Mouse (Mus musculus) embryonic facial prominence, embryonic 11.5 days (tissue): ENCODE measurements around the gene Ctdnep1. TPM values are rescaled to one million over a fixed set of nuclear protein-coding genes. Genes with fewer than 3 reads are reported as not detected.

Experiments
- ATAC-seq: fragments of 200-750 bp; cut with Nextera tagmentation; replicated peaks from 2 replicates; pipeline ENCODE4 v1.8.0; 2017; ENCODE audit warnings: low read depth; ENCODE audit not compliant: insufficient number of reproducible peaks, low FRiP score, low TSS enrichment
- DNase-seq: peaks from one replicate; pipeline ENCODE4 v3.0.0-alpha.2; 2015; ENCODE audit warnings: low spot score
- H3K27ac ChIP-seq: fragments of 300-500 bp; sonication (generic); replicated peaks from 2 replicates; pipeline ENCODE4 v1.5.1; 2014; ENCODE audit warnings: mild to moderate bottlenecking, low read depth, low read length, control low read depth
- H3K27me3 ChIP-seq: fragments of 300-500 bp; sonication (generic); 2 replicates; pipeline ENCODE4 v1.6.1; 2014; ENCODE audit warnings: mild to moderate bottlenecking, low read length, moderate library complexity, mixed read lengths; ENCODE audit not compliant: control insufficient read depth, insufficient read depth
- H3K36me3 ChIP-seq: fragments of 300-500 bp; sonication (generic); replicated peaks from 2 replicates; pipeline ENCODE4 v1.6.1; 2014; ENCODE audit warnings: low read depth, mild to moderate bottlenecking, low read length, moderate library complexity, mixed read lengths; ENCODE audit not compliant: control insufficient read depth, insufficient read depth
- H3K4me1 ChIP-seq: fragments of 300-500 bp; sonication (generic); 2 replicates; pipeline ENCODE4 v1.6.1; 2014; ENCODE audit warnings: low read length, mixed read lengths; ENCODE audit not compliant: control insufficient read depth, insufficient read depth
- H3K4me2 ChIP-seq: fragments of 300-500 bp; sonication (generic); 2 replicates; pipeline ENCODE4 v1.6.1; 2014; ENCODE audit warnings: low read depth, mild to moderate bottlenecking, control low read depth, low read length, moderate library complexity
- H3K4me3 ChIP-seq: fragments of 300-500 bp; sonication (generic); 2 replicates; pipeline ENCODE4 v1.5.1; 2014; ENCODE audit warnings: low read depth, low read length, control low read depth
- H3K9ac ChIP-seq: fragments of 300-500 bp; sonication (generic); replicated peaks from 2 replicates; pipeline ENCODE4 v1.6.1; 2014; ENCODE audit warnings: mild to moderate bottlenecking, control low read depth, low read length
- H3K9me3 ChIP-seq: fragments of 300-500 bp; sonication (generic); replicated peaks from 2 replicates; pipeline ENCODE4 v1.6.1; 2016; ENCODE audit warnings: mild to moderate bottlenecking, low read length, inconsistent platforms, mixed read lengths; ENCODE audit not compliant: control insufficient read depth
- WGBS: fragments of 180-500 bp; shearing (Covaris S2); extraction: QIAGEN DNeasy Blood & Tissue Kit; methylation state at CpG from one replicate; pipeline ENCODE4 v1.1.7; 2014; 5-methylcytosine and 5-hydroxymethylcytosine counted together
- polyA plus RNA-seq: library from polyadenylated mRNA; unstranded; fragments of >200 nt; fragmentation: Nextera tagmentation; extraction: Ambion mirVana; gene quantifications from 2 replicates; pipeline ENCODE4 v1.2.1, GENCODE M21; 2014

Gene Ctdnep1
- polyA plus RNA-seq, 1 experiment from 2014 or later = 26.2 TPM

DNA sequence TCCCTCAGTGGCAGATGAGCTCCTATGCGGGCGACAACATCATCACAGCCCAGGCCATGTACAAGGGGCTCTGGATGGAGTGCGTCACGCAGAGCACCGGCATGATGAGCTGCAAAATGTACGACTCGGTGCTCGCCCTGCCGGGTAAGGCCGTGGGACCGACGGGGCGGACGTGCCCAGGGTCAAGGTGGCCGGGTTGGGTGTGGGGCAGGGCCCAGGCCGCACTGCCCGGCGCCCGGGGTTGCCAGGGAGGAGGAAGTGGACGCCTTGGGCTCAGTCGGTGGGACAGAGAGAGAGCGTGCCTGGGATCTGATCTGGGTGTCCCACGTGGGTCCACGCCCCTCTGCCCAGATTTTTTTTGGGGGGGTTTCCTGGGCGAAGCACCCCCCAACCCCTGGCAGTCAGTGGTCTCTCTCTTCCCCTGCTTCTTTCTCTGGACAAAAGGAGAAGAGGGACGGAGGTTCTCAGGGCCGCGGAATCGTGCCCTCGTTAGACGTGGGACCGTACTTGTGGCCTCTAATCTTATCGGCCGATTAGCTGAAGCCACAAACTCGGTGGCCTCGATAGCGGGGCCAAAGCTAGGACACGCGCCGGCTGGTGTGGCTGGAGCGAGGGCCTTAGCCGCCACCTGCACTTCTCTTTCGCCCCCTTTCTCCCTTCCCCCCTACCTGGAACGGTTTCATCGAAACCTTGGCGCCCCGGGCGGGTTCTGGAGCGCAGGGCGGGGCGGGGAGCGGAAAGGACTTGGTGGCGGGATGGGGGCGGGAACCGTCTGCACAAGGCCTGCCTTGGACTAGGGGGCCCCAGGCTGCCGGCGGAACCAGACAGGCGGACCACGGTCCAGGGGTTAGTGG is 14.7 kb upstream of the Ctdnep1 start:
- ATAC-seq = no peak
- WGBS = 3% methylated on average over 59 of the region's 59 CpGs
- H3K4me1 ChIP-seq = peaks cover 3% of the 10 kb centered on the region; the same call in 1 of the 2 replicates
- DNase-seq = peak; percentile 53
- H3K9me3 ChIP-seq = no peaks in the 10 kb centered on the region
- H3K36me3 ChIP-seq = no peaks in the 10 kb centered on the region; the same call in 1 of the 2 replicates
- peaks cover 43% of the 10 kb centered on the region for H3K27me3 ChIP-seq
- peak overlapping the region; percentile 34 for H3K4me3 ChIP-seq
- peak overlapping the region; percentile 53 for H3K4me2 ChIP-seq
- peak overlapping the region; percentile 61 for H3K9ac ChIP-seq
- 0 out of 2 replicates have a peak overlapping the region, but pooled peaks have one; percentile 3 for H3K27ac ChIP-seq

DNA sequence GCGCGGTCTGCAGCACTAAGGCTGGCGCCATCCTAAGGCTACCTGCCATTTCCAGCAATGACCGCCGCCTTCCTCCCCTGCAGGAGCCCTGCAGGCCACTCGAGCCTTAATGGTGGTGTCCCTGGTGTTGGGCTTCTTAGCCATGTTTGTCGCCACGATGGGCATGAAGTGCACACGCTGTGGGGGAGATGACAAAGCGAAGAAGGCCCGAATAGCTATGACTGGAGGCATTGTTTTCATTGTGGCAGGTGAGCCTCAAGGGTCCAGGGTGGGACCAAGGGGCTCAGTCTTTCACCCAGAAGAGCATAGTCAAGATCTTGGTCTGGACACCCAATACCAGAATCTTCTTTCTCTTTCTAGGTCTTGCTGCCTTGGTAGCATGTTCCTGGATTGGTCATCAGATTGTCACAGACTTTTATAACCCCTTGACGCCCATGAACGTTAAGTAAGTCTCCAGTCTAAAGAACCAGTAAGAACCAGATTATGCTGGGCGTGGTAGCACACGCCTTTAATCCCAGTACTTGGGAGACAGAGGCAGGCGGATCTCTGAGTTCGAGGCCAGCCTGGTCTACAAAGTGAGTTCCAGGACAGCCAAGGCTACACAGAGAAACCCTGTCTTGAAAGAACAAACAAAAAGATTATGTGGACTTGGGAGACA is 14.0 kb upstream of the Ctdnep1 start:
- Histone ChIP-seq H3K4me3 (peak overlapping the region; percentile 34), H3K27me3 (peaks cover 43% of the 10 kb centered on the region), H3K27ac (0 out of 2 replicates have a peak overlapping the region, but pooled peaks have one; percentile 3), H3K4me2 (peak overlapping the region; percentile 53), H3K4me1 (peaks cover 3% of the 10 kb centered on the region; the same call in 1 of the 2 replicates), H3K9me3 (no peaks in the 10 kb centered on the region), H3K36me3 (no peaks in the 10 kb centered on the region; the same call in none of the 2 replicates), H3K9ac (peak overlapping the region; percentile 61)
- 41% methylated on average over 17 of the region's 17 CpGs for WGBS
- DNase-seq = no peak
- no peak for ATAC-seq

- 81% methylated on average over 4 of the region's 4 CpGs for WGBS
- DNase-seq = no peak
- H3K4me2 ChIP-seq = no peak overlapping the region
- H3K27ac ChIP-seq = no peak overlapping the region
- H3K27me3 ChIP-seq = peaks cover 35% of the 10 kb centered on the region
- H3K9me3 ChIP-seq = no peaks in the 10 kb centered on the region
- no peak overlapping the region for H3K9ac ChIP-seq
- H3K4me3 ChIP-seq = no peak overlapping the region
- peaks cover 3% of the 10 kb centered on the region; the same call in 1 of the 2 replicates for H3K4me1 ChIP-seq
- H3K36me3 ChIP-seq = no peaks in the 10 kb centered on the region; the same call in none of the 2 replicates
- no peak for ATAC-seq
Measured at GRCm38 (mm10) chr11:69968793-69969192, 12.2 kb upstream of the Ctdnep1 start.

DNA sequence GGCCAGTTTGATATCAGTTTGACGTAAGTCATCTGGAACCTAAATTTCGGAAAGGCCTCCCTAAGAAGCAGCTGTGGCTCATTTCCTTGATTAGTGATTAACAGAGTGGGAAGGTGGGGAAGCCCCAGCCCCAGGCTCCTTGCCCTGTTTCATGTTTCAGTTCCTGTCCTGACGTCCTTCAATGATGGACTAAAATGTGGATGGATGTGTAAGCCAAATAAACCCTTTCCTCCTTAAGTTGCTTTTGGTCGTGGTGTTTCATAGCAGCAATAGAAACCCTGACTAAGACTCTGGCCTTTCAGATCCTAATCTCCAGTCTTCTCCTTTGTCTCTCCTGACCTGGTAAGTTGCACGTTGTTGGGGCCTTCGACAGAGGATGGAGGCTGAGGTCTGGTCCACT is 10.7 kb upstream of the Ctdnep1 start:
- H3K27ac ChIP-seq = no peak overlapping the region
- peaks cover 3% of the 10 kb centered on the region; the same call in 1 of the 2 replicates for H3K4me1 ChIP-seq
- WGBS = 81% methylated on average over 6 of the region's 6 CpGs
- no peak overlapping the region for H3K4me2 ChIP-seq
- H3K9me3 ChIP-seq = no peaks in the 10 kb centered on the region
- H3K27me3 ChIP-seq = peaks cover 21% of the 10 kb centered on the region
- no peak overlapping the region for H3K4me3 ChIP-seq
- no peak overlapping the region for H3K9ac ChIP-seq
- no peak for ATAC-seq
- DNase-seq = no peak
- peaks cover 3% of the 10 kb centered on the region for H3K36me3 ChIP-seq

DNA sequence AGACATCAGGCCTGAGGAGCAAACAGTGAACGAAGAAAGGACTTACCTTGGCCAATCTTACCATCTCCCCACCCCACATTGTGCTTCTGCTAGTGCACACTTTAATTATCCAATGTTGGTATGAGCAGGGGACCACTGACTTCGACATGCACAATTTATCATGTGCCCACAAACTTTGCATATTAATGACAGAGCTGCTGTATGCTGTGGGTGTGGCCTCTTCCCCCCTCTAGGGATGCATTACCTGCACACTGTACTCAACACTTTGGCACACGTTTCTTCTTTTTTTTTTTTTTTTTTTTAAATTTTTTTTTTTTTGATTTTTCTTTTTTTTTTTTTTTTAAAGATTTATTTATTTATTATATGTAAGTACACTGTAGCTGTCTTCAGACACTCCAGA is 10.2 kb upstream of the Ctdnep1 start:
- WGBS = 81% methylated on average over 3 of the region's 3 CpGs
- Histone ChIP-seq H3K27me3 (peaks cover 16% of the 10 kb centered on the region), H3K9ac (no peak overlapping the region)

DNA sequence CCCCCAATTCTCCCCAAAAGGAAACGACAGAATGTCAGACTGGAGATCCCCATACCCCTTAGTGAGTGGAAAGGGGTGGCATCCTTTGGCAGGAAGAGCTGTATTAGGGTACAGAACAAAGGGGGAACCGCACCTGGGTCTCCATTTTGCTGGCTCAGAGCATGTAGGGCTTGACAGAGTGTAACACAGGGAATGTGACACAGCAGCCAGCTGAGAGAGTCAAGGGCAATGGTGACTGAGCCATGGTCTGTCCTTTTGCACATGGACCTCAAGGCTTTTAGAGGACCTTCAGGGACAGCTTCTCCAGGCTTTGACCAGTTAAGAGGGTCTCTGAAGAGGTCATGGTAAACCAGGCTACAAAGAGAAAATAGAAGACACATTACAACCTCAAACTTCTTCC is 6.0 kb upstream of the Ctdnep1 start:
- no peak for DNase-seq
- Histone ChIP-seq H3K36me3 (peaks cover 3% of the 10 kb centered on the region), H3K9me3 (no peaks in the 10 kb centered on the region), H3K4me1 (no peaks in the 10 kb centered on the region), H3K4me2 (no peak overlapping the region), H3K4me3 (no peak overlapping the region), H3K27ac (no peak overlapping the region), H3K27me3 (no peaks in the 10 kb centered on the region), H3K9ac (no peak overlapping the region)
- no peak for ATAC-seq
- 89% methylated on average over 2 of the region's 2 CpGs for WGBS

More for the DNA sequence above, 10.2 kb upstream of the Ctdnep1 start:
- peaks cover 3% of the 10 kb centered on the region for H3K36me3 ChIP-seq
- DNase-seq (no peak), ATAC-seq (no peak)
- H3K4me2 ChIP-seq = no peak overlapping the region
- H3K9me3 ChIP-seq = no peaks in the 10 kb centered on the region
- peaks cover 3% of the 10 kb centered on the region; the same call in 1 of the 2 replicates for H3K4me1 ChIP-seq
- no peak overlapping the region for H3K27ac ChIP-seq
- H3K4me3 ChIP-seq = no peak overlapping the region

- peaks cover 3% of the 10 kb centered on the region for H3K36me3 ChIP-seq
- no peak overlapping the region for H3K9ac ChIP-seq
- H3K27me3 ChIP-seq = no peaks in the 10 kb centered on the region
- WGBS = 82% methylated on average over 4 of the region's 4 CpGs
- H3K27ac ChIP-seq = no peak overlapping the region
- H3K4me1 ChIP-seq = no peaks in the 10 kb centered on the region
- ATAC-seq (no peak), DNase-seq (no peak)
- H3K4me3 ChIP-seq = no peak overlapping the region
- no peak overlapping the region for H3K4me2 ChIP-seq
- no peaks in the 10 kb centered on the region for H3K9me3 ChIP-seq
Measured at GRCm38 (mm10) chr11:69976271-69976670, 4.7 kb upstream of the Ctdnep1 start.

- ATAC-seq = no peak; the same call in 1 of the 2 replicates
- Histone ChIP-seq H3K4me3 (peak overlapping the region; percentile 99), H3K4me1 (peaks cover 4% of the 10 kb centered on the region), H3K4me2 (peak overlapping the region; percentile 68), H3K9ac (peak overlapping the region; percentile 99), H3K27me3 (no peaks in the 10 kb centered on the region), H3K9me3 (no peaks in the 10 kb centered on the region), H3K27ac (peak overlapping the region; percentile 99), H3K36me3 (peaks cover 2% of the 10 kb centered on the region)
- DNase-seq = no peak
- WGBS = 3% methylated on average over 16 of the region's 16 CpGs
Measured at GRCm38 (mm10) chr11:69979827-69980195, 1.1 kb upstream of the Ctdnep1 start.
